Mouse (Mus musculus) yolk sac, embryonic 10.5 days (tissue): ENCODE results near the gene Atg7.

Source experiments
- DNase-seq: peaks from one replicate; pipeline ENCODE4 v3.0.0-alpha.2; 2017; ENCODE audit warnings: low spot score

Gene Atg7

GRCm38 (mm10) chr6:114735054-114735453 lies 92.2 kb downstream of the Atg7 start:
- no peak for DNase-seq

DNA sequence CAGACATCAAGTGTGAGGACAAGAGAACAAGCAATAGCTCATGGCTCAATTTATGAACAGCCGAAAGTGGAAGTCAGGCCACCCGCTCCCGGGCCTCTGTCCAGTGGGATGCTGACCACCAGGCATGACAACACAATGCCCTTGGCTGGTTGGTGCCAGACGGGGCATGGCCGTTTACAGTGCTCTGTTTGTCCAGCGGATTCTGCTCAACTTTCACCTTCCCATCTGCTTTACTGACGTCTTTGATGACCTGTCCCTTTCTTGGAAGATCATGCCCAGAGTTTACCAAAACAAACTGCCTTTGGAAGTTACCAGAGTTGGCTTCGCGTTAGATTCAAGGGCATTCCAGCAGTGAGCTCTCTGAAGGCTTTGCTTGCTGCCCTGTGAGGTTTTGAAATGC lies 93.5 kb downstream of the Atg7 start:
- no peak for DNase-seq

DNA sequence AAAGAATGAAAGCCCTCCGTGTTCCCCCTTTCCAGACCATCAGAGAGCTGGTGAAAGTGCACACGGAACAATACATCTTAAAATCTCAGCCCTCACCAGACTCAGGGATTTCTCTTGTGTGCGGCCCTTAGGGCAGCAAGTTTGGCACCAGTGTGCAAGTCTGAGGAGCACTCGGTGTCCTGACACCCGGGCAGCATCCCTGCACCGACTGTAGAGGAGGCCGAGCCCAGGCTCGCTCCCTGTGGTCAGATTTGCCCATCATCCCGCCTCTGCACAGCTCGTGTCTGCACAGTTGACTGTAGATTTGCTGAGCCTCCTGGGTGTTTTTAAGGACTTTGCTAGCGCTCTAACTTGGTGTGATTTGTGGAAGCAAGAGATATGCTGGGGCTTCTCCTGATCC lies 94.3 kb downstream of the Atg7 start:
- no peak for DNase-seq

DNA sequence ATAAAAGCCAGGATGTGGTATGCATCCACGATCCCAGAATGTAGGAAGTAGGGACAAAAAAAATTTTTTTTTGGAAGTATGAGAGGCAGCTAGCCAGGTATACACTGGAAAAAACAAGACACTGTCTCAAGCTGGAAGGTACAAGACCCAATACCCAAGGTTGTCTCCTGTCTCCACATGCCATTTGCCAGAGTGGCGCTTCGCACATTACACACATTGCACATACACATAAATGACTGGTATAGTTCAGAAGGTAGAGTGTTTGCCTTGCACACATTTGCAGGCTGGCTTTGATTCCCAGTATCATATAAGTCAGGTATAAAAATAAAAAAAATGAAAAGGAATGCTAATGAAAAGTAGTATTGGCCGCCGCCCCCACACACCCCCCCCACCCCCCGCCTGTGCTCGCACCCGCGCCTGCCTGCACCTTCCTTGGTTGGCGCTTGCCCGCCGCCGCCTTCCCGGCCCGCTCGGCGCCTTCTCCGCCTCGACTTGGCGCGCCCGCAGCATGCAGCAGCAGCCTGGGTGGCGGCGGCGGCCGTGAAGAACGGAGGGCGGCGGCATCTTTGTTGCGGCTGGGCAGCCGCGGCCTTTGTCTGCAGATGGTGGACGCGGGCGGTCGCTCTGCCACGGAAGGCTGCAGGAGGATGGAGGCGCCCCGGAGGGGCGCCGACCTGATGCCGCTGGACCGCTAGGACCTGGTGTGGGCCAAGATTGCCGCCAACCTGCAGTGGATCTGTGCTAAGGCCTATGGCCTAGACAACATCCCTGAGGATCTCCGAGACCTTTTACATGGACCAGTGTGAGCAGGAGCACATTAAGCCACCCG lies 95.2 kb downstream of the Atg7 start:
- no peak for DNase-seq

DNA sequence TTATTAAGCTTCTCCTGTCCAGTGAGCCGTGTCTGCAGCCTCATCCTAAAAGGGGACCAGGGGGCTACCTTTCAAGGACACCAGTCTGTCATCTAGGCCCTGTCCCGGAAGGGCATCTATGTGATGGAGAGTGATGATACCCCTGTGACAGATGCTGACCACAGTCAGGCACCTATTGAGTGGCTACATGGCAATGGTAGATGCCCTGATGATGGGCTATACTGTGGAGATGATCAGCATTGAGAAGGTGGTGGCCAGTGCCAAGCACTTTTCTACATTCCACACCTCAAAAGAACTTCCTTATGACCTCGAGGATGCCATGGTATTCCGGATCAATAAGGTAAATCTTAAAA lies 95.8 kb downstream of the Atg7 start:
- DNase-seq, result no peak

DNA sequence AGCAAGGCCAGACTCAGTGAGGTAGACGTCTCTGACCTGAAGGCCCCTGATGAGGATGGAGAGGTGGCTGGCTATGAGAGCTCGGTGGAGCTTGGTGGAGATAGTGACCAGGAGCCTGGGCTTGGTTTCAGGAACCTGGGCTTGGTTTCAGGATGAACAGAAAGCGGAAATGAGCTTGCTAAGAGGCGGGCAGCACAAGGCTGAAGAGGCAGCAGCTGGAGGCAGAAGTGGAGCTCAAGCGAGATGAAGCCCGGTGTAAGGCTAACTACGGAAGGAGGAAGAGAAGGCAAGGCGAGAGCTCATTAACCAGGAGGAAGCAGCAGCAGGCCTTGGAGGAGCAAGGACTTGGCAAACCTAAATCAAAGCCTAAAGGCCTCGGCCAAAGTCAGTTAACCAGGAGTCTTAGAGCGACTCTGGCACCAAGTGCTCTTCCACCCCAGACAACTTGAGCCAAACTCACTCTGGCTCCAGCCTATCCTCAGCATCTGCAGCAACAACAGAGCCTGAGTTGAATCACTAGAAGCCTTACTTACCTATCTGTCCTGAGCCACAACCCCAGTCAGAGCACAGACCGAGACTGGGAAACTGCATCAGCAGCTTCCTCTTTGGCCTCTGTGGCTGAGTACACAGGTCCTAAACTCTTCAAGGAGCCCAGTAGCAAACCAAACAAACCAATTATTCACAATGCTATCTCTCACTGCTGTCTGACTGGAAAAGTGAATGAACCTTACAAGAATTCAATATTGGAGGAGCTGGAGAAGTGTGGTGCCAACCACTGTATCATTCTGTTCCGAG lies 99.5 kb downstream of the Atg7 start:
- DNase-seq, result no peak

DNA sequence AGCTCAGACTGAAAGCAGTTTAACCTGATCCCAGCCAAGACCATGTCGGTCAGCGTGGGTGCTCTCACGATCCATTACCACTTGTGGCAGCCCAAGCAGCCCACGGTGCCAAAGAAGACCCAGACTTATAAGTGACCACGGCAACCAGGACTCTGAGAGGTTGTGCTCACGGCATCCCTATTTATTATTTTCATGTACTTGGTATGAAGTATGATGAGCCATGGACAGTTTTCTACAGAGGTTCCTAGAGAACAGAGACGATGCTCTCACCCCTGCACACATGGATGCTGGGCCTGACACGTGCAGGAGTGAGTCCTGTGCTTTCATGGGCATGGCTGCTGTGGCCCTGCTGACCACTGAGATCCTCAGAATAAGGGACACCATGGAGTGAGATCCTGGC lies 100.2 kb downstream of the Atg7 start:
- no peak for DNase-seq

GRCm38 (mm10) chr6:114743845-114744244 lies 100.9 kb downstream of the Atg7 start:
- DNase-seq, result no peak

- DNase-seq, result no peak
These were observed 103.6 kb downstream of the Atg7 start for GRCm38 (mm10) chr6:114746439-114746974.

GRCm38 (mm10) chr6:114748419-114748818 lies 105.5 kb downstream of the Atg7 start:
- no peak for DNase-seq

- no peak for DNase-seq
These were observed 106.0 kb downstream of the Atg7 start for GRCm38 (mm10) chr6:114748882-114749281.

GRCm38 (mm10) chr6:114758795-114759194 lies 115.9 kb downstream of the Atg7 start:
- DNase-seq, result no peak

- DNase-seq, result no peak
These were observed 123.4 kb downstream of the Atg7 start for GRCm38 (mm10) chr6:114766314-114766713.

DNA sequence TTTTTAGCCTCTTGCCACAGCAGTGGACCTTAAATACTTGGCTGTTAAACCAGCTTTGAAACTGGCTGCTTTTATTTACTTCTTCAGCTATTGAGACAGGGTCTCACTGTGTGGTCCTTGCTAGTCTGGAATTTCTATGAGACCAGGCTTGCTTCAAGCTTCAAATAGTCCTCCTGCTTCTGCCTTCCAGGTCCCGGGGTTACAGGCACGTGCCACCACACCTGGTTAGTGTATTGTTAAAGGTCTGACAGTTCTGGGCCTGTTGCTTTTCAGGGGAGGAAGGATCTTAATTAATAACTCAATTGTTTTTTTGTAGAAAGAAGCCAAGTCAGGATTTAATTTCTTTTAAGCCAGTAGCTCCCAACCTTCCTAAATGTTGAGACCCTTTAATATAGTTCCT lies 124.8 kb downstream of the Atg7 start:
- DNase-seq, result no peak

DNA sequence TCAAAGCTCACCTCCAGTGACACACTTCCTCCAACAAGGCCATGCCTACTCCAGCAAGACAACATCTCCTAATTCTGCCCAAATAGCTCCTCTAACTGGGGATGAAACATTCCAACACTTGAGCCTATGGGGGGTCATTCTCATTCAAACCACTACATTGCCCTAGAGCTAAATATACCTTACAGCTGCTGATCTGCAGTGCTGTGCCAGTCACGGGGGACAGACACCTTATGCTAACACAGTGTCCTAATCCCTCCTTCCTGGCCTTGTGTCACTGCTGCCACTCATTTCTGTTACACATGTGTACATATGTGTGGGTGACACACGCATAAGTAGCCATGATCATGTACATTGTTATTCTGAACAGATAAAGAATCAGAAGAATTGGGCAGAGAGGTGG lies 127.4 kb downstream of the Atg7 start:
- DNase-seq, result no peak

DNA sequence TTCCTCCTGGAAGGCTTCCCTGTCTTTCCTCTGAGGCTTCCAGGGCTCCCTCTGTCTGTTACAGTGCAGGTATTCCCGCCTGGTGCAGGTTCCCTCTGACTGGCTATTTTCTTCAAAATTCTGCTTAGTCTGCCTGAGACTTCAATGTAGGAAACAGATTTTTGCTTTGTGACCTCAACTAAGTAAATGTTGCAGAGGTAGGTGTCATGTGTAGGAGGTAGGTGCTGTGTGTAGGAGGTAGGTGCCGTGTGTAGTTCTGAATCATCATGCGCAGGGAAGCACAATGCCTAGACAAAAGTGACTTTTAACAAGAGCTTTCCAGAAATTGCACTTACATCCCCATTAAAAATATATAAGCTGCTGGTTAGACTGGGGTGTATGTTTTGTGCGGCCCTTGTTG lies 128.6 kb downstream of the Atg7 start:
- no peak for DNase-seq

- no peak for DNase-seq
These were observed 132.3 kb downstream of the Atg7 start for GRCm38 (mm10) chr6:114775210-114775609.

- DNase-seq, result no peak
These were observed 135.0 kb downstream of the Atg7 start for GRCm38 (mm10) chr6:114777872-114778271.

- DNase-seq, result no peak
These were observed 135.8 kb downstream of the Atg7 start for GRCm38 (mm10) chr6:114778650-114779049.

GRCm38 (mm10) chr6:114780583-114780982 lies 137.7 kb downstream of the Atg7 start:
- no peak for DNase-seq

DNA sequence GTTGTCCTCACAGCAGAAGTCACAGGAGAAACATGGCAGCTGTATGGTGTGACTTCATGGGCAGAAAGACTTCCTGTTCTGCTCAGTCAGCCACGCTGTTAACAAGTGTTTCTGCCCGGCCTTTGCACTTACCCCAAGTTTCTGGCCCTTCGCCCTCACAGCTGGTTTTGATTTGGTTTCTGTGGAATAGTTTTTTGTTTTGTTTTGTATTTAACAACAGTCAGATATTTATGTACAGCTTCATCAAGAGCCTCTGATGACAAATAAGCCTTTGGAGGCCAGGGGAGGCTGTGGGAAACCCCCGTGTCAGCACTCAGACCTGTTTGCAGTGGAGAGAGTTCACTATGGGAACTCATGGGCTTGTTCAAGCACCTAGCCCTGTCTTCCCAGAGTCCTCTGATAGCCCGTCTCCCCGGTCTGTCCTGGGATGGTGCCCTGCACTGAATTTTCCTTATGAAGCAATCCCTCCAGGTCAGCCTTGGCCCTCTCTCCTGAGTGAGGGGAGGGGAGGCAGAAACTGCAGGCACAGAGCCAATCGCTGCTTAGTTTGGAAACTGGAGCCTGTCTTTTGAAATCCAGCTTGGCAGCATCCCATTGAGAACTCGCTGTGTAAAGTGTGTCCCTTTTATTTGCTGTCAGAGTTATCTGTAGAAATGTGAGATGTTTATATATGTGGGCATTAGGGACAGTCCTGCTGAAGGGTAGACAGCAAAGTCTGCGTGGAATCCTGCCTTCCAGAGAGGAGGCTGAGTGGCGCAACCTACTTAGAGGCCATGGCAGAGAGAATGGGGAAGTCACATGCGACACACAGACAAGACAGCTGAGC lies 138.7 kb downstream of the Atg7 start:
- DNase-seq, result no peak

GRCm38 (mm10) chr6:114782486-114782885 lies 139.6 kb downstream of the Atg7 start:
- no peak for DNase-seq
